Mouse (Mus musculus) intestine, embryonic 14.5 days (tissue): ENCODE measurements at regions not wholly inside any gene's neighbourhood (a gene's known extent, or its start where the extent isn't known, plus 50 kb on each side); places are given as distances from the start of the nearest gene placed in this dataset.

ENCODE experiments used
- ATAC-seq: fragments of 200-750 bp; cut with Nextera tagmentation; replicated peaks from 2 replicates; pipeline ENCODE4 v1.8.0; 2017; ENCODE audit warnings: low read depth, moderate number of reproducible peaks, moderate TSS enrichment, moderate library complexity; ENCODE audit not compliant: low FRiP score, low TSS enrichment
- DNase-seq: peaks from one replicate; pipeline ENCODE4 v3.0.0-alpha.2; 2018; ENCODE audit warnings: low spot score
- H3K27ac ChIP-seq: fragments of 300-500 bp; sonication (generic); 2 replicates; pipeline ENCODE4 v1.5.1; 2014; ENCODE audit warnings: low read depth, mild to moderate bottlenecking, control low read depth
- H3K27me3 ChIP-seq: fragments of 300-500 bp; sonication (generic); replicated peaks from 2 replicates; pipeline ENCODE4 v1.6.1; 2014; ENCODE audit warnings: low read length, control low read depth; ENCODE audit not compliant: control insufficient read depth, insufficient read depth
- H3K36me3 ChIP-seq: fragments of 300-500 bp; sonication (generic); 2 replicates; pipeline ENCODE4 v1.6.1; 2014; ENCODE audit warnings: low read length, control low read depth; ENCODE audit not compliant: control insufficient read depth, insufficient read depth
- H3K4me1 ChIP-seq: fragments of 300-500 bp; sonication (generic); replicated peaks from 2 replicates; pipeline ENCODE4 v1.6.1; 2014; ENCODE audit warnings: low read length, control low read depth, mixed read lengths; ENCODE audit not compliant: control insufficient read depth, insufficient read depth
- H3K4me2 ChIP-seq: fragments of 300-500 bp; sonication (generic); 2 replicates; pipeline ENCODE4 v1.6.1; 2014; ENCODE audit warnings: low read length
- H3K4me3 ChIP-seq: fragments of 300-500 bp; sonication (generic); 2 replicates; pipeline ENCODE4 v1.5.1; 2014; ENCODE audit warnings: low read depth, low read length, control low read depth, mixed read lengths
- H3K9ac ChIP-seq: fragments of 300-500 bp; sonication (generic); 2 replicates; pipeline ENCODE4 v1.6.1; 2014; ENCODE audit warnings: mild to moderate bottlenecking, low read length
- H3K9me3 ChIP-seq: fragments of 300-500 bp; sonication (generic); 2 replicates; pipeline ENCODE4 v1.6.1; 2016; ENCODE audit warnings: low read length, control low read depth; ENCODE audit not compliant: control insufficient read depth
- WGBS: fragments of 180-500 bp; shearing (Covaris S2); extraction: QIAGEN DNeasy Blood & Tissue Kit; methylation state at CpG from one replicate; pipeline ENCODE4 v1.1.7; 2014; 5-methylcytosine and 5-hydroxymethylcytosine counted together

DNA sequence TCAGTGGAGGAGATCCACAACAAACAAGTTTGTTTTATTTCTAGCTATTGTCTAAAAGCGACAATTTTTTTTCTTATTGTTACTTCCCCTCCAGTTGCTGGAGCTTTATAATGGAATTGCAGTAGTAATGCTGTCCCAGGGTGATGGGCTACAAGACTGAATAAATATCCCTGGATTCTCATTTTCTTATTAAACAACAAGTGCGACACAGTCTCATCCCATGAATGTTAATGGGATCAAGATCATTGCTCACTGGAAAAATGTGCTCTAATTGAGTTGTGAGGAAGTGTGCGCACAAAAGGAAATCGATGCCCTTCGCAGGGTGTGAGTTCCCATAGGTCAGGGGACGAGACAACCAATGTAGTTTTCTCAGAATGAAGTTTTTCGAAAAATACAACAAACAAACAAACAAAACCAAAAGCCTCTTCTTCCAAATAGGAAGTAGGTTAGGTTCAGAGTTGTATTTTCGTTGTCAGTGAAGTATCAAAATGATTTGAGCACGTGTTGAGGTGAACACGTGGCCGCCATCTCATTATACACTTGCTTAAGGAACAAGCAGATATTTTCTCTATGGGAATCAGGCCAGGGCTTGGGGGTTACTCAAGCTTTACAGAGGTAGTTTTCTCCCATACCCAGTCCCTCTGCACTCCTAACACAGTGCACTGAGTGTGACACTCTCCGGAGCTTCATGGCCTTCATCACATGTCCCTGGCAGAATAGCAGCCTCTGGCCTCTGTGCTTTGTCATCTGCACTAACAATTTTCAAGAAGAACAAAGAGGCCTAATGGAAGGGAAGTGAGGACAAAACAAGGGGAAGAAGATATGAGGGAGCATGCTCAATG is 205.7 kb downstream of the Rnf152 start:
- 86% methylated on average over 12 of the region's 12 CpGs for WGBS
- Histone ChIP-seq H3K4me2 (no peak overlapping the region), H3K9ac (no peak overlapping the region), H3K27me3 (no peaks in the 10 kb centered on the region), H3K27ac (no peak overlapping the region), H3K9me3 (no peaks in the 10 kb centered on the region), H3K36me3 (no peaks in the 10 kb centered on the region), H3K4me3 (no peak overlapping the region), H3K4me1 (no peaks in the 10 kb centered on the region)
- ATAC-seq (no peak), DNase-seq (no peak)

DNA sequence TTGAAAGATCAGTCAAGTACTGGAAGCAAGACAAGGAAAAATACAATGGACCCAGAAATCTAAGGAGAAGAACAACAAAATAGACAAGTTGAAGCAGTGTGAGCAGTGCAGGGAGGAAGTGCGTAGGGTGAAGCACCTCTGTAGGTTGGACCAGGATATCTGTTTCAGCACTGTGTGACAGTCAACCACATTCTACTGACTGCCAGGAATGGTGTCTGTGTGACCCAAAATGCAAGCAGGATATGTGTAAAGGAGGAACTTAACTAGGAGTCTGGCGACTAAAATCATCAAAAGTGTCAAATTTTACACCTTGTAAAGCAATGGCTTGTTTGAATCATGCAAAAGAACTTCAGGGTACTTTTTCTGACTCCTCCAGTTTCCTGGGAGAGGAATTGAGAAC is 207.7 kb downstream of the Rnf152 start:
- WGBS, result 85% methylated on average over 2 of the region's 2 CpGs
- ATAC-seq, result no peak

DNA sequence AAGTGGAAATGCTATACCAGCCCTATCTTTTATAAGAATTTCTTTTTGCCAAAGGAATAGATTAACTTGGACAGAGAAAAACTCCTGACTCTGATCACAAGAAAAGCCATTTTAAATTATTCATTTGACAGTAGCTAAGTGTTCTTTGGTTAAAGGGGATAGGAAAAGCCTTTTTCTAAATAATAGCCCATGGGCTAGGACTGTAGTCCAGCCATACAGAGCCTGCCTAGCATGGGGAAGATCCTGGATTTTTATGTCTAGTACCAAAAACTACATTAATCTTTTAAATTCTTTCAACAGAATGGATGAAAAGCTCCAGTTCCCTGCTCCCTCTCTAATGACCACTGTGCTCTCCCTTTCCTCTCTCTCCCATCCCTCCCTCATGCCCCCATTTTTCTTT is 208.5 kb downstream of the Rnf152 start:
- Histone ChIP-seq H3K9ac (no peak overlapping the region), H3K27me3 (no peaks in the 10 kb centered on the region), H3K27ac (no peak overlapping the region), H3K36me3 (no peaks in the 10 kb centered on the region), H3K4me1 (no peaks in the 10 kb centered on the region), H3K9me3 (no peaks in the 10 kb centered on the region), H3K4me3 (no peak overlapping the region), H3K4me2 (no peak overlapping the region)
- DNase-seq (no peak), ATAC-seq (no peak)

More for the DNA sequence above, 207.7 kb downstream of the Rnf152 start:
- Histone ChIP-seq H3K4me2 (no peak overlapping the region), H3K27me3 (no peaks in the 10 kb centered on the region), H3K36me3 (no peaks in the 10 kb centered on the region), H3K9me3 (no peaks in the 10 kb centered on the region), H3K4me1 (no peaks in the 10 kb centered on the region), H3K27ac (no peak overlapping the region), H3K9ac (no peak overlapping the region), H3K4me3 (no peak overlapping the region)
- no peak for DNase-seq

DNA sequence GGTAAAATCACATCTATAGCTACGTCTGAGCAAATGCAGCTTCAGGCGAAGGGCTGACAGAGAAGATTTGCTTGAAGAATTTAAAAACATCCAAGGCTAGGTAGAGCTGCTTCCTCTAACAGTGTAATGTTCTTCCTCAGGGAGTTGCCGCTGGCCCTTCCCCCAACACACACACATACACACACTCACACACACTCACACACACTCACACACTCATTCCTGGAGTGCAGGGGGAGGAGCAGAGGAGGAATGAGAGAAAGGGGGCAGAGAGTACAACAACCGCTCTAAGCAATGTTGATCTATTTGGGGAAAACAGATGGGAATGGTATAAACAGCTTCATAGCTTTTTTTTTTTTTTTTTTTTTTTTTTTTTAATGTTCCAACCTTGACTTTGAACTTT is 232.6 kb downstream of the Rnf152 start:
- H3K4me1 ChIP-seq, result no peaks in the 10 kb centered on the region
- WGBS, result 55% methylated on average over 4 of the region's 4 CpGs
- H3K4me3 ChIP-seq, result no peak overlapping the region
- ATAC-seq (no peak), DNase-seq (peak; percentile 33)
- H3K9ac ChIP-seq, result no peak overlapping the region
- H3K36me3 ChIP-seq, result no peaks in the 10 kb centered on the region
- H3K27me3 ChIP-seq, result no peaks in the 10 kb centered on the region
- no peaks in the 10 kb centered on the region for H3K9me3 ChIP-seq
- H3K27ac ChIP-seq, result no peak overlapping the region
- no peak overlapping the region for H3K4me2 ChIP-seq

DNA sequence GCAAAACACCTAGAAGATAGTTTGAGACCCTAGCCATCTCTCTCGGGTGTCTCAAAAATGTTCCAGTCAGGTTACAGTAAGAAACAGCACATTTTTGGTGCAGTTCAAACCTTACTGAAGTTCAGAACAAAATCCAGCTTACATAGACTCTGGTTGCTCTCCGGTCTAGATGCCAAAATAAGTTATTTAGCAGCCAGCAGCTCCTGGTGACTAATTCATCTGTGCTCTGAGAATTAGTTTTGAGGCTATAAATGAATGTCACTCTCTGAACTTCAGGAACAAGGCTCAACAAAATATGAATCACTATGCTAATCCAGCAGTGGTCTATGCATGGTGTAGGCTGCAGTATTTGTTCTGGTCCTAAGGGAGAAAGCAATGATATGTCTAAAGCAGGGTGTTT is 238.6 kb downstream of the Rnf152 start:
- WGBS, result 70% methylated on average over 2 of the region's 2 CpGs

DNA sequence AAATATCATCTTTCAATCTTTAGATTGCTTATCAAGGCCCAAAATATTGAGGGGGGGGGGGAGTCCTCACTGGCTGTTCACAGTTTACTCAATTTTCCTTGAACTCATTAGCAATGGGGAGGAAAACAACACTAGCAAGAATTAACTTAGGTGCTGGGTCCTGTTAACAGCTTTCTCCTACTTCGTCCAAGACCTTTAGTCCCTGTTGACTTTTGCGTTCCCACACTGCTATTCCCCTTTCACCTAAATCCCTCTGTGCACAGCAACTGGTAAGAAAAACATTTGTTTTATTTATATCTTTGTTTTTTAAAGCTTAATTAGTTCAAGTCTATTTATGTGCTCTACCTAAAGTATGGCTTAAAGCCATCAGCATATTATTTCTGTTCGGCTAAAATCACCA is 240.3 kb downstream of the Rnf152 start:
- H3K4me1 ChIP-seq, result no peaks in the 10 kb centered on the region
- H3K27ac ChIP-seq, result no peak overlapping the region
- no peaks in the 10 kb centered on the region for H3K27me3 ChIP-seq
- DNase-seq, result no peak
- no peak for ATAC-seq
- H3K4me2 ChIP-seq, result no peak overlapping the region
- H3K36me3 ChIP-seq, result no peaks in the 10 kb centered on the region
- H3K9ac ChIP-seq, result no peak overlapping the region
- WGBS, result 91% methylated on average over 3 of the region's 3 CpGs
- no peak overlapping the region for H3K4me3 ChIP-seq
- no peaks in the 10 kb centered on the region for H3K9me3 ChIP-seq

More for the DNA sequence above, 238.6 kb downstream of the Rnf152 start:
- H3K27me3 ChIP-seq, result no peaks in the 10 kb centered on the region
- no peak overlapping the region for H3K4me3 ChIP-seq
- H3K27ac ChIP-seq, result no peak overlapping the region
- DNase-seq (no peak), ATAC-seq (no peak)
- no peak overlapping the region for H3K4me2 ChIP-seq
- H3K9ac ChIP-seq, result no peak overlapping the region
- no peaks in the 10 kb centered on the region for H3K4me1 ChIP-seq
- no peaks in the 10 kb centered on the region for H3K36me3 ChIP-seq
- H3K9me3 ChIP-seq, result no peaks in the 10 kb centered on the region

DNA sequence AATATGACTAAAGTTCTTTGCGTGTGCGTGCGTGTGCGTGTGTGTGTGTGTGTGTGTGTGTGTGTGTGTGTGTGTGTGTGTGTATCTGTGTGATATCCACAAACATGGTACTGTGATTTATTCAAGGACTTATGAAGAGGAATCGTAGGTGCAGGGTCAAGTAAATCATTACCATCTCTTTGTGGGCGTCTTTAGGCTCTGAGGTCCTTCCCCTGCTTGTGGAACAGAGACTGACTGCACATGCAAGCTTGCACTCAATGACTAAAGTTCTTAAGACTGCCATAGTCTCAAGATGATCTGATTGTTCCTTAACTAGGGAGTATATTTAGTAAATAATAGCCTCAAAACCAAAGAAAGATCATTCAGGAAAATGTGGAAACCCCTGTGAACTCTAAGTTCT is 241.1 kb downstream of the Rnf152 start:
- Histone ChIP-seq H3K9me3 (no peaks in the 10 kb centered on the region), H3K36me3 (no peaks in the 10 kb centered on the region), H3K27ac (no peak overlapping the region), H3K4me1 (no peaks in the 10 kb centered on the region), H3K4me3 (no peak overlapping the region), H3K9ac (no peak overlapping the region), H3K27me3 (no peaks in the 10 kb centered on the region), H3K4me2 (no peak overlapping the region)
- no peak for DNase-seq
- ATAC-seq, result no peak
- WGBS, result 84% methylated on average over 6 of the region's 6 CpGs

DNA sequence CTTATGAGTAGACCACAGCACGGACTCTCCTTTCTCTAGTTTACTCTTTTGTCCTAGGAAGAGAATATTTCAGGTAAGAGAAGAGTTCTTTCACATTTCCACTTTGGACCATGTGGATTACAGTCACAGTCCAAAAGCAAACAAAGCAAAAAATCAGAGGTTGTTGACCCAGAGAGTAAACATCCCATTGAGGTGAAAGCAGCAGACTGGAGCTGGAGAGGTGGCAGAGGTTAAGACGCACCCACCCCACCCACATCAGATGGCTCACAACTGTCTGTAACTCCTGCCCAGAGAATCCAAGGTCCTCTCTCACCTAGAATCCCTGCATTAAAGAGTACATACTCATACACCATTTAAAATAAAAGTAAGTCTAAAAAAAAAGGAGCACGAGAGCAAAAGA is 241.7 kb downstream of the Rnf152 start:
- DNase-seq (no peak), ATAC-seq (no peak)
- Histone ChIP-seq H3K9me3 (no peaks in the 10 kb centered on the region), H3K4me3 (no peak overlapping the region), H3K4me1 (no peaks in the 10 kb centered on the region), H3K27me3 (no peaks in the 10 kb centered on the region), H3K36me3 (no peaks in the 10 kb centered on the region), H3K9ac (no peak overlapping the region), H3K27ac (no peak overlapping the region), H3K4me2 (no peak overlapping the region)
- WGBS, result 84% methylated on average over 3 of the region's 3 CpGs
